Mouse (Mus musculus): ENCODE data around the gene Psmd1. TPM values are rescaled to one million over a fixed set of nuclear protein-coding genes. Genes with fewer than 3 reads are reported as not detected.

Psmd1 gene
- polyA plus RNA-seq, 1 experiment = 36.4 TPM

- H3K27ac ChIP-seq (ENCODE audit: control insufficient read depth, insufficient read depth, low read depth, low read length, poor library complexity) = no peak overlapping the region
- WGBS = 46% methylated on average over 7 of the region's 7 CpGs
- peaks cover 2% of the 10 kb centered on the region; the same call in 1 of the 2 replicates for H3K4me1 ChIP-seq (ENCODE audit: control insufficient read depth, insufficient read depth, low read length)
- TF ChIP-seq CTCF (IDR thresholded peaks at IDR 0.05; ENCODE audit: control insufficient read depth, insufficient read depth, low read length) (peak; percentile 100), POLR2A (IDR thresholded peaks at IDR 0.05; ENCODE audit: borderline replicate concordance, control insufficient read depth, low read depth, low read length) (no peak)
- H3K4me3 ChIP-seq (replicated peaks; ENCODE audit: control insufficient read depth, low read depth, low read length) = no peak overlapping the region
Observed at GRCm38 (mm10) chr1:86178462-86179253, 114.5 kb downstream of the Psmd1 start.

GRCm38 (mm10) chr1:86182004-86182709 lies 118.0 kb downstream of the Psmd1 start:
- TF ChIP-seq POLR2A (IDR thresholded peaks at IDR 0.05; ENCODE audit: borderline replicate concordance, control insufficient read depth, low read depth, low read length) (no peak), CTCF (IDR thresholded peaks at IDR 0.05; ENCODE audit: control insufficient read depth, insufficient read depth, low read length) (no peak)
- no peak overlapping the region for H3K27ac ChIP-seq (ENCODE audit: control insufficient read depth, insufficient read depth, low read depth, low read length, poor library complexity)
- peaks cover 5% of the 10 kb centered on the region; the same call in 1 of the 2 replicates for H3K4me1 ChIP-seq (ENCODE audit: control insufficient read depth, insufficient read depth, low read length)
- no peak overlapping the region for H3K4me3 ChIP-seq (replicated peaks; ENCODE audit: control insufficient read depth, low read depth, low read length)
- WGBS = 71% methylated on average over 5 of the region's 5 CpGs

DNA sequence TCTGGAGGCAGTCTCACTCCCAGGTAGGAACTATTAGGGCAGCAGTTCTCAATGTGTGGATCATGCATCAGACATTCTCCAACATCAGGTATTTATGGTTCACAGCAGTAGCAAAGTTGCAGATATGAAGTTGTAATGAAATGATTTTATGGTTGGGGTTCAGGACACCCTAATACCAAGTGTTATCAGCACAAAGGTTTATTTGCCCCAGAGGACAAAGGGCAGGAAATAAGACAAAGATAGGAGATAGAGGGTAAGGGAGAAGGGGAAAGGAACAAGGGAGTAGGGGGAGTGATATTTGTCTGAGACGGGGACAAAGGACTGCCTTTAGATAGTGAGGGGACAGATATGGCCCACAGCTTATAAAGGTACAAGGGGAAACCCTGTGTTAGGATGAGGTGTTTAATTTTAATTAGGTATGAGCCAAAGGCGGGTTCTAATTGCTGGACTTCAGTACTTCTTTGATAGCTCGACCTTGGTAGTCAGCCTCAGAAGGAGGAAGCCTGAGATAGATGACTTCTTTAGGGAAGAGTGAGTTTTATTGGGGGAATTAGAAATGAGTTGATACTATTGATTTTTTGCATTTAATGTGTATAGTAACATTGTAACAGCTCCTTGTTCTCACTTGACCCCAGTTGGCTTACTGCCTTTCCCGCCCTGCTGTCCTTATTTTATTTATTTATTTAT lies 119.5 kb downstream of the Psmd1 start:
- peaks cover 5% of the 10 kb centered on the region; the same call in 1 of the 2 replicates for H3K4me1 ChIP-seq (ENCODE audit: control insufficient read depth, insufficient read depth, low read length)
- WGBS = 75% methylated on average over 4 of the region's 4 CpGs
- no peak for TF ChIP-seq POLR2A (IDR thresholded peaks at IDR 0.05; ENCODE audit: borderline replicate concordance, control insufficient read depth, low read depth, low read length)
- TF ChIP-seq CTCF (IDR thresholded peaks at IDR 0.05; ENCODE audit: control insufficient read depth, insufficient read depth, low read length) = no peak
- H3K27ac ChIP-seq (ENCODE audit: control insufficient read depth, insufficient read depth, low read depth, low read length, poor library complexity) = no peak overlapping the region
- H3K4me3 ChIP-seq (replicated peaks; ENCODE audit: control insufficient read depth, low read depth, low read length) = no peak overlapping the region

- 8% methylated on average over 7 of the region's 7 CpGs for whole genome bisulfite sequencing
- H3K4me1 ChIP-seq (ENCODE audit: control insufficient read depth, insufficient read depth, low read length) = peaks cover 12% of the 10 kb centered on the region
- TF ChIP-seq POLR2A (IDR thresholded peaks at IDR 0.05; ENCODE audit: borderline replicate concordance, control insufficient read depth, low read depth, low read length) (no peak), CTCF (IDR thresholded peaks at IDR 0.05; ENCODE audit: control insufficient read depth, insufficient read depth, low read length) (no peak)
- peak overlapping the region; percentile 10; the same call in 1 of the 2 replicates for H3K27ac ChIP-seq (ENCODE audit: control insufficient read depth, insufficient read depth, low read depth, low read length, poor library complexity)
- H3K4me3 ChIP-seq (replicated peaks; ENCODE audit: control insufficient read depth, low read depth, low read length) = no peak overlapping the region
Observed at GRCm38 (mm10) chr1:86186762-86187161, 122.6 kb downstream of the Psmd1 start.

GRCm38 (mm10) chr1:86187856-86188255 lies 123.7 kb downstream of the Psmd1 start:
- no peak overlapping the region for H3K4me3 ChIP-seq (replicated peaks; ENCODE audit: control insufficient read depth, low read depth, low read length)
- 69% methylated on average over 2 of the region's 2 CpGs for WGBS
- peaks cover 10% of the 10 kb centered on the region for H3K4me1 ChIP-seq (ENCODE audit: control insufficient read depth, insufficient read depth, low read length)

GRCm38 (mm10) chr1:86188271-86188670 lies 124.1 kb downstream of the Psmd1 start:
- TF ChIP-seq POLR2A (IDR thresholded peaks at IDR 0.05; ENCODE audit: borderline replicate concordance, control insufficient read depth, low read depth, low read length) (no peak), CTCF (IDR thresholded peaks at IDR 0.05; ENCODE audit: control insufficient read depth, insufficient read depth, low read length) (no peak)
- H3K4me3 ChIP-seq (replicated peaks; ENCODE audit: control insufficient read depth, low read depth, low read length) = no peak overlapping the region
- WGBS = 95% methylated on average over 2 of the region's 2 CpGs
- H3K27ac ChIP-seq (ENCODE audit: control insufficient read depth, insufficient read depth, low read depth, low read length, poor library complexity) = no peak overlapping the region
- peaks cover 10% of the 10 kb centered on the region for H3K4me1 ChIP-seq (ENCODE audit: control insufficient read depth, insufficient read depth, low read length)

More at GRCm38 (mm10) chr1:86187856-86188255, 123.7 kb downstream of the Psmd1 start:
- no peak overlapping the region for H3K27ac ChIP-seq (ENCODE audit: control insufficient read depth, insufficient read depth, low read depth, low read length, poor library complexity)
- TF ChIP-seq POLR2A (IDR thresholded peaks at IDR 0.05; ENCODE audit: borderline replicate concordance, control insufficient read depth, low read depth, low read length) = no peak
- no peak for TF ChIP-seq CTCF (IDR thresholded peaks at IDR 0.05; ENCODE audit: control insufficient read depth, insufficient read depth, low read length)

Other genes starting within 250 kb of the Psmd1 start
- gene Itm2c, start 170.1 kb upstream of the Psmd1 start, polyA plus RNA-seq (2011; ENCODE audit: insufficient read depth, insufficient read length, low replicate concordance, missing spikeins) = 10.8 and 17.6 TPM in 2 replicates
- not detected in 2 replicates for gene 4933407L21Rik, start 135.9 kb upstream of the Psmd1 start, polyA plus RNA-seq (2011; ENCODE audit: insufficient read depth, insufficient read length, low replicate concordance, missing spikeins)
- 0.25 TPM in 1 of 2 replicates, not detected in the other for gene Gpr55, start 103.4 kb upstream of the Psmd1 start, polyA plus RNA-seq (2011; ENCODE audit: insufficient read depth, insufficient read length, low replicate concordance, missing spikeins)
- gene Spata3, start 47.6 kb upstream of the Psmd1 start, polyA plus RNA-seq (2011; ENCODE audit: insufficient read depth, insufficient read length, low replicate concordance, missing spikeins) = not detected in 2 replicates
- gene 2810459M11Rik, start 18.5 kb upstream of the Psmd1 start, polyA plus RNA-seq (2011; ENCODE audit: insufficient read depth, insufficient read length, low replicate concordance, missing spikeins) = not detected in 2 replicates
- not detected in 2 replicates for gene Htr2b, start 47.6 kb downstream of the Psmd1 start, polyA plus RNA-seq (2011; ENCODE audit: insufficient read depth, insufficient read length, low replicate concordance, missing spikeins)
- gene Gm21972, start 69.2 kb downstream of the Psmd1 start, polyA plus RNA-seq (2011; ENCODE audit: insufficient read depth, insufficient read length, low replicate concordance, missing spikeins) = 6.9 and 9.7 TPM in 2 replicates
- gene Armc9, start 90.4 kb downstream of the Psmd1 start, polyA plus RNA-seq (2011; ENCODE audit: insufficient read depth, insufficient read length, low replicate concordance, missing spikeins) = 8.5 and 9.6 TPM in 2 replicates
- gene B3gnt7, start 238.4 kb downstream of the Psmd1 start, polyA plus RNA-seq (2011; ENCODE audit: insufficient read depth, insufficient read length, low replicate concordance, missing spikeins) = 0.63 and 2.4 TPM in 2 replicates

Data from bone marrow, adult 2 months (tissue).